Mouse (Mus musculus): Measurements from ENCODE around the gene Scoc. TPM values are rescaled to one million over a fixed set of nuclear protein-coding genes. Genes with fewer than 3 reads are reported as not detected.
A peak's percentile ranks its signal among the peaks of the same experiment; 100 is the strongest.

Gene Scoc
- polyA plus RNA-seq, 1 experiment from 2014 or later = 90.6 TPM

- Histone ChIP-seq H3K4me3 (ENCODE audit: low read depth, low read length) (no peak overlapping the region), H3K4me2 (replicated peaks; ENCODE audit: low read depth) (no peak overlapping the region), H3K4me1 (replicated peaks; ENCODE audit: control insufficient read depth, insufficient read depth, low read length) (no peaks in the 10 kb centered on the region), H3K9me3 (ENCODE audit: control insufficient read depth) (no peaks in the 10 kb centered on the region), H3K27ac (ENCODE audit: low read depth, low read length) (no peak overlapping the region), H3K36me3 (ENCODE audit: control insufficient read depth, insufficient read depth) (no peaks in the 10 kb centered on the region), H3K9ac (ENCODE audit: low read depth, low read length) (no peak overlapping the region), H3K27me3 (replicated peaks; ENCODE audit: control insufficient read depth, insufficient read depth, low read length) (no peaks in the 10 kb centered on the region)
- TF ChIP-seq CTCF (IDR thresholded peaks at IDR 0.05; ENCODE audit: low read depth) = no peak
- ATAC-seq = no peak
- WGBS = 94% methylated on average over 15 of the region's 15 CpGs
Measured at GRCm38 (mm10) chr8:83416878-83417277, 41.3 kb downstream of the Scoc start.

DNA sequence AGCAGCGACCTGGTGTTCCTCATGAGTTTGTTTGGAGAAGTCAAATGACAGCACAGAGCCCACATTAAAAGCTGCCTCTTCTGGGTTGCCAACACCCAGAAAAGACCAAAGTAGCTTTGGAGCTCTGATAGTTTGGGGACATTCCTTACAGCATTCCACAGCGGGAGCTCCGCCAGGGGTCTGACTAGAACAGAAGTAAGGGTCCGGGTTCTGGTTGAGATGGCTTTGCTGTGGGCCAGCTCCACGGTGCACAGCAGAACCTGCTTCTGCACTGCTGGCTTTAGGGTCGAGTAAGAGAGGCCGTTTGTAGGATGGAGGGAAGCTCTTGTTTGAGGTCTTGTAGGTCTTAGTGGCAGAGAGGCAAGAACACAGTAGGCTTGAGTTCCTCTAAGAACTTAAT lies 49.7 kb downstream of the Scoc start:
- WGBS = 82% methylated on average over 7 of the region's 7 CpGs
- Histone ChIP-seq H3K4me3 (ENCODE audit: low read depth, low read length) (no peak overlapping the region), H3K4me1 (replicated peaks; ENCODE audit: control insufficient read depth, insufficient read depth, low read length) (no peaks in the 10 kb centered on the region), H3K27me3 (replicated peaks; ENCODE audit: control insufficient read depth, insufficient read depth, low read length) (no peaks in the 10 kb centered on the region), H3K9me3 (ENCODE audit: control insufficient read depth) (no peaks in the 10 kb centered on the region), H3K27ac (ENCODE audit: low read depth, low read length) (no peak overlapping the region), H3K36me3 (ENCODE audit: control insufficient read depth, insufficient read depth) (no peaks in the 10 kb centered on the region), H3K9ac (ENCODE audit: low read depth, low read length) (no peak overlapping the region), H3K4me2 (replicated peaks; ENCODE audit: low read depth) (no peak overlapping the region)
- TF ChIP-seq CTCF (IDR thresholded peaks at IDR 0.05; ENCODE audit: low read depth) = no peak
- ATAC-seq = no peak

GRCm38 (mm10) chr8:83406836-83407235 lies 51.4 kb downstream of the Scoc start:
- H3K36me3 ChIP-seq (ENCODE audit: control insufficient read depth, insufficient read depth) = no peaks in the 10 kb centered on the region
- H3K4me2 ChIP-seq (replicated peaks; ENCODE audit: low read depth) = no peak overlapping the region
- H3K27me3 ChIP-seq (replicated peaks; ENCODE audit: control insufficient read depth, insufficient read depth, low read length) = no peaks in the 10 kb centered on the region
- 39% methylated on average over 6 of the region's 6 CpGs for WGBS
- no peaks in the 10 kb centered on the region for H3K9me3 ChIP-seq (ENCODE audit: control insufficient read depth)
- no peak overlapping the region for H3K9ac ChIP-seq (ENCODE audit: low read depth, low read length)
- no peak overlapping the region for H3K27ac ChIP-seq (ENCODE audit: low read depth, low read length)
- no peaks in the 10 kb centered on the region for H3K4me1 ChIP-seq (replicated peaks; ENCODE audit: control insufficient read depth, insufficient read depth, low read length)
- no peak overlapping the region for H3K4me3 ChIP-seq (ENCODE audit: low read depth, low read length)
- ATAC-seq = no peak
- peak; percentile 42 for TF ChIP-seq CTCF (IDR thresholded peaks at IDR 0.05; ENCODE audit: low read depth)

- H3K4me1 ChIP-seq (replicated peaks; ENCODE audit: control insufficient read depth, insufficient read depth, low read length) = no peaks in the 10 kb centered on the region
- no peaks in the 10 kb centered on the region for H3K36me3 ChIP-seq (ENCODE audit: control insufficient read depth, insufficient read depth)
- H3K9me3 ChIP-seq (ENCODE audit: control insufficient read depth) = no peaks in the 10 kb centered on the region
- H3K4me3 ChIP-seq (ENCODE audit: low read depth, low read length) = no peak overlapping the region
- WGBS = 76% methylated on average over 10 of the region's 10 CpGs
- no peak overlapping the region for H3K27ac ChIP-seq (ENCODE audit: low read depth, low read length)
- ATAC-seq = no peak
- no peak overlapping the region for H3K9ac ChIP-seq (ENCODE audit: low read depth, low read length)
- H3K27me3 ChIP-seq (replicated peaks; ENCODE audit: control insufficient read depth, insufficient read depth, low read length) = no peaks in the 10 kb centered on the region
- no peak for TF ChIP-seq CTCF (IDR thresholded peaks at IDR 0.05; ENCODE audit: low read depth)
- no peak overlapping the region for H3K4me2 ChIP-seq (replicated peaks; ENCODE audit: low read depth)
Measured at GRCm38 (mm10) chr8:83405548-83405947, 52.6 kb downstream of the Scoc start.

DNA sequence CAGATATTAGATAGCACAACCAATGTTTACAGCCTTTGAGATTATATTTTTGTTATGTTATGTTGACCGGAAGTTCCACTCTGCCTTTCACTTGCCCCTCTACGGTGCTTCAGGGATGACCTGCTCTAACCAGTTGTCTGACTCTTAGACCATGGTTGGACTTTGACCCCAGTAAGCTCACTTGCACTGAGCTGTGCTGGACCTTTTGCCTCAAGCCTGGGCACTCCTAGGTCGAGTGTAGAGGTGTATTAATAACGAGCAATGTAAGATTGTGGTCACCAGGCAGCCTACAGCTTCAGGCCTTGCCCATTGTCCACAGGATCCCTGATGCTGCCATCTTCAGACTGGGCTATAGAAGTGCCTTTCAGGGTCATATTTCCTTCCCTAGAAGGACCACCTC lies 60.5 kb downstream of the Scoc start:
- H3K27me3 ChIP-seq (replicated peaks; ENCODE audit: control insufficient read depth, insufficient read depth, low read length) = no peaks in the 10 kb centered on the region
- peak; percentile 75 for ATAC-seq
- no peaks in the 10 kb centered on the region for H3K4me1 ChIP-seq (replicated peaks; ENCODE audit: control insufficient read depth, insufficient read depth, low read length)
- no peak overlapping the region for H3K9ac ChIP-seq (ENCODE audit: low read depth, low read length)
- no peaks in the 10 kb centered on the region for H3K36me3 ChIP-seq (ENCODE audit: control insufficient read depth, insufficient read depth)
- no peak overlapping the region for H3K4me3 ChIP-seq (ENCODE audit: low read depth, low read length)
- WGBS = 40% methylated on average over 4 of the region's 4 CpGs
- no peaks in the 10 kb centered on the region for H3K9me3 ChIP-seq (ENCODE audit: control insufficient read depth)
- no peak for TF ChIP-seq CTCF (IDR thresholded peaks at IDR 0.05; ENCODE audit: low read depth)
- H3K4me2 ChIP-seq (replicated peaks; ENCODE audit: low read depth) = no peak overlapping the region
- H3K27ac ChIP-seq (ENCODE audit: low read depth, low read length) = no peak overlapping the region

GRCm38 (mm10) chr8:83396680-83397079 lies 61.5 kb downstream of the Scoc start:
- no peak overlapping the region for H3K27ac ChIP-seq (ENCODE audit: low read depth, low read length)
- H3K4me3 ChIP-seq (ENCODE audit: low read depth, low read length) = no peak overlapping the region
- H3K4me2 ChIP-seq (replicated peaks; ENCODE audit: low read depth) = no peak overlapping the region
- H3K9me3 ChIP-seq (ENCODE audit: control insufficient read depth) = no peaks in the 10 kb centered on the region
- no peak for TF ChIP-seq CTCF (IDR thresholded peaks at IDR 0.05; ENCODE audit: low read depth)
- 44% methylated on average over 6 of the region's 6 CpGs for WGBS
- peak; percentile 90 for ATAC-seq
- no peaks in the 10 kb centered on the region for H3K27me3 ChIP-seq (replicated peaks; ENCODE audit: control insufficient read depth, insufficient read depth, low read length)
- H3K9ac ChIP-seq (ENCODE audit: low read depth, low read length) = no peak overlapping the region
- H3K4me1 ChIP-seq (replicated peaks; ENCODE audit: control insufficient read depth, insufficient read depth, low read length) = no peaks in the 10 kb centered on the region
- H3K36me3 ChIP-seq (ENCODE audit: control insufficient read depth, insufficient read depth) = no peaks in the 10 kb centered on the region

- no peak overlapping the region for H3K27ac ChIP-seq (ENCODE audit: low read depth, low read length)
- WGBS = 90% methylated on average over 5 of the region's 5 CpGs
Measured at GRCm38 (mm10) chr8:83394325-83394724, 63.9 kb downstream of the Scoc start.

More at GRCm38 (mm10) chr8:83394325-83394724, 63.9 kb downstream of the Scoc start:
- Histone ChIP-seq H3K4me2 (replicated peaks; ENCODE audit: low read depth) (no peak overlapping the region), H3K36me3 (ENCODE audit: control insufficient read depth, insufficient read depth) (no peaks in the 10 kb centered on the region), H3K4me3 (ENCODE audit: low read depth, low read length) (no peak overlapping the region), H3K4me1 (replicated peaks; ENCODE audit: control insufficient read depth, insufficient read depth, low read length) (no peaks in the 10 kb centered on the region), H3K27me3 (replicated peaks; ENCODE audit: control insufficient read depth, insufficient read depth, low read length) (peaks cover 12% of the 10 kb centered on the region), H3K9me3 (ENCODE audit: control insufficient read depth) (no peaks in the 10 kb centered on the region), H3K9ac (ENCODE audit: low read depth, low read length) (no peak overlapping the region)
- no peak for TF ChIP-seq CTCF (IDR thresholded peaks at IDR 0.05; ENCODE audit: low read depth)
- no peak for ATAC-seq
